Comparison of ENCODE assay signal across 19 mouse cellular contexts in the genomic region with DNA sequence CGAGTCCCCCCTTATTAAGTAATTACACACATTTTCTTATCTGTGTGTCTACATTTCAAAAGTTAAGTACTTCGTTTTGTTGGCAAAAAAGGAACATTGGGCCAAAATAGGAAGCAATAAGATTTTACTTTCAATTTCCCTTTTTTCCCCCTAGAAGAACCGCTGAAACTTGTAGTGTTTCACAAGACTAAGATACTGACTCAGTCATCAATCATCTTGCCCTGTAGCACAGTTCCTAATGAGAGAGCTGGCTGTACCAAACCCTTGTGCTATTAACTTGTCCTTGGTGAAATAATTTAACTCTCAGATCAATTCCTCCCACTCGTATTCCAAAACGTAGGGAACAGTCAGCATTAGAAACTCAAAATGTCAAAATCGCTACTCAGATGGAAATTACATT.
DNase-seq lines count a peak whose midpoint lies in the region; ATAC-seq and TF ChIP-seq lines count a peak whose summit lies in the region.
"Had no signal": no experiment of that assay in that cellular context is flagged by ENCODE, and none has a peak within 500 bp of the region (broad histone marks: within the 10 kb centered on the region; RNA-seq: fewer than 3 reads in every experiment).

No protein-coding gene starts in this region.

- no peak overlapping the region for H3K4me2 ChIP-seq in lung, embryonic 14.5 days
- H3K4me2 ChIP-seq: embryonic facial prominence, embryonic 13.5 days; forebrain, embryonic 13.5 days; heart, embryonic 12.5 days; neural tube, embryonic 13.5 days had no signal

- H3K9ac ChIP-seq in lung, embryonic 14.5 days: no peak overlapping the region
- H3K9ac ChIP-seq: embryonic facial prominence, embryonic 13.5 days; forebrain, embryonic 13.5 days; heart, embryonic 12.5 days; neural tube, embryonic 13.5 days had no signal

- H3K9me3 ChIP-seq in lung, embryonic 14.5 days (ENCODE audit: low read depth, low read length): no peaks in the 10 kb centered on the region
- H3K9me3 ChIP-seq in limb, embryonic 10.5 days (replicated peaks): no peaks in the 10 kb centered on the region
- H3K9me3 ChIP-seq: embryonic facial prominence, embryonic 13.5 days; forebrain, embryonic 13.5 days; heart, embryonic 12.5 days; hindbrain, embryonic 10.5 days; neural tube, embryonic 13.5 days had no signal

- 55% methylated on average over 6 of the region's 6 CpGs for WGBS in lung, embryonic 14.5 days
- WGBS in limb, embryonic 10.5 days: 80% methylated on average over 6 of the region's 6 CpGs

- no peaks in the 10 kb centered on the region for H3K4me1 ChIP-seq in lung, embryonic 14.5 days (ENCODE audit: insufficient read depth)
- no peaks in the 10 kb centered on the region for H3K4me1 ChIP-seq in limb, embryonic 10.5 days
- H3K4me1 ChIP-seq: embryonic facial prominence, embryonic 13.5 days; forebrain, embryonic 13.5 days; heart, embryonic 12.5 days; hindbrain, embryonic 10.5 days; neural tube, embryonic 13.5 days had no signal

- H3K27ac ChIP-seq in lung, embryonic 14.5 days (ENCODE audit: low read depth): no peak overlapping the region
- H3K27ac ChIP-seq in limb, embryonic 10.5 days: no peak overlapping the region
- H3K27ac ChIP-seq: embryonic facial prominence, embryonic 13.5 days; forebrain, embryonic 13.5 days; hindbrain, embryonic 10.5 days; neural tube, embryonic 13.5 days had no signal

- DNase-seq in lung, embryonic 14.5 days: peak; percentile 11
- no peak for DNase-seq in lung, postnatal 14 days
- peak; percentile 42 for DNase-seq in MEL-GATA-1-ER (ENCODE audit: extremely low read depth, low read depth)
- DNase-seq in fibroblast of lung, adult 2 months (ENCODE audit: low read depth): peak; percentile 25
- peak; percentile 15 for DNase-seq in splenic B cell, adult 2 months (ENCODE audit: low read depth, low spot score)
- DNase-seq in cerebellum, postnatal 14 days: no peak
- no peak for DNase-seq in limb, embryonic 10.5 days (ENCODE audit: low spot score)
- DNase-seq: adrenal gland, adult 8-10 months; cerebellum, postnatal 36 days; kidney, postnatal 14 days; left cerebral cortex, postnatal 4 days; midbrain, embryonic 14.5 days; retina, postnatal 1 day; thymus, adult 18-20 months had no signal

- no peak for TF ChIP-seq CTCF in lung, embryonic 14.5 days (IDR thresholded peaks at IDR 0.05; ENCODE audit: low read depth)

- no peak for ATAC-seq in lung, embryonic 14.5 days (ENCODE audit: insufficient read depth)
- ATAC-seq: forebrain, embryonic 13.5 days had no signal

- no peak overlapping the region for H3K4me3 ChIP-seq in lung, embryonic 14.5 days (ENCODE audit: low read depth, low read length)
- no peak overlapping the region for H3K4me3 ChIP-seq in limb, embryonic 10.5 days
- H3K4me3 ChIP-seq: embryonic facial prominence, embryonic 13.5 days; forebrain, embryonic 13.5 days; heart, embryonic 12.5 days; hindbrain, embryonic 10.5 days; neural tube, embryonic 13.5 days had no signal

- no peaks in the 10 kb centered on the region for H3K36me3 ChIP-seq in lung, embryonic 14.5 days (ENCODE audit: insufficient read depth)
- no peaks in the 10 kb centered on the region for H3K36me3 ChIP-seq in splenic B cell, adult 2 months (ENCODE audit: control insufficient read depth, insufficient read depth, low read length, poor library complexity, severe bottlenecking)
- no peaks in the 10 kb centered on the region for H3K36me3 ChIP-seq in limb, embryonic 10.5 days
- H3K36me3 ChIP-seq: embryonic facial prominence, embryonic 13.5 days; heart, embryonic 12.5 days; hindbrain, embryonic 10.5 days; neural tube, embryonic 13.5 days had no signal

- no peaks in the 10 kb centered on the region for H3K27me3 ChIP-seq in lung, embryonic 14.5 days (ENCODE audit: insufficient read depth, low read length)
- H3K27me3 ChIP-seq in splenic B cell, adult 2 months (ENCODE audit: control insufficient read depth, insufficient read depth, low read length, poor library complexity, severe bottlenecking): no peaks in the 10 kb centered on the region
- H3K27me3 ChIP-seq in limb, embryonic 10.5 days (ENCODE audit: low read depth, poor library complexity, severe bottlenecking): no peaks in the 10 kb centered on the region
- H3K27me3 ChIP-seq: embryonic facial prominence, embryonic 13.5 days; forebrain, embryonic 13.5 days; heart, embryonic 12.5 days; neural tube, embryonic 13.5 days had no signal

Comparison
In these comparisons a context has a peak if more than half of its experiments do, and no peak if none do; other contexts are left out.
1. DNase-seq: peak in lung, embryonic 14.5 days (single experiment), MEL-GATA-1-ER (single experiment), fibroblast of lung, adult 2 months (single experiment) and splenic B cell, adult 2 months (single experiment); none in lung, postnatal 14 days (single experiment), cerebellum, postnatal 14 days (0 of 2) and limb, embryonic 10.5 days (single experiment).